Mouse (Mus musculus): Measurements from ENCODE around the gene Smarca4.
"Not testable (repeated sequence)": the region's sequence is repeated elsewhere in the genome, so short reads cannot be mapped to it uniquely, and the experiment has no call there.

Smarca4 gene

GRCm38 (mm10) chr9:21615617-21616231, at the start of gene Smarca4:
TSS of gene Smarca4 (plus strand) at chr9:21616169.
- ATAC-seq (ENCODE audit: low TSS enrichment), result peak; percentile 97

- ATAC-seq (ENCODE audit: low TSS enrichment), result no peak
Measured at GRCm38 (mm10) chr9:21566538-21566937, 49.4 kb upstream of the Smarca4 start.

- ATAC-seq (ENCODE audit: low TSS enrichment), result no peak
Measured at GRCm38 (mm10) chr9:21567051-21567450, 48.9 kb upstream of the Smarca4 start.

- ATAC-seq (ENCODE audit: low TSS enrichment), result no peak
Measured at GRCm38 (mm10) chr9:21568657-21569255, 47.2 kb upstream of the Smarca4 start.

- ATAC-seq (ENCODE audit: low TSS enrichment), result no peak
Measured at GRCm38 (mm10) chr9:21574012-21574801, 41.8 kb upstream of the Smarca4 start.

GRCm38 (mm10) chr9:21575253-21575652, 40.7 kb upstream of the Smarca4 start:
- no peak for ATAC-seq (ENCODE audit: low TSS enrichment)

GRCm38 (mm10) chr9:21576286-21576685, 39.7 kb upstream of the Smarca4 start:
- ATAC-seq (ENCODE audit: low TSS enrichment), result no peak

GRCm38 (mm10) chr9:21578226-21578625, 37.7 kb upstream of the Smarca4 start:
- no peak for ATAC-seq (ENCODE audit: low TSS enrichment)

GRCm38 (mm10) chr9:21585401-21585800, 30.6 kb upstream of the Smarca4 start:
- no peak for ATAC-seq (ENCODE audit: low TSS enrichment)

GRCm38 (mm10) chr9:21587678-21588349, 28.2 kb upstream of the Smarca4 start:
- peak; percentile 3; the same call in 1 of the 2 replicates for ATAC-seq (ENCODE audit: low TSS enrichment)

GRCm38 (mm10) chr9:21588350-21588749, 27.6 kb upstream of the Smarca4 start:
- ATAC-seq (ENCODE audit: low TSS enrichment), result no peak

- no peak for ATAC-seq (ENCODE audit: low TSS enrichment)
Measured at GRCm38 (mm10) chr9:21589538-21589937, 26.4 kb upstream of the Smarca4 start.

- no peak for ATAC-seq (ENCODE audit: low TSS enrichment)
Measured at GRCm38 (mm10) chr9:21591127-21591830, 24.7 kb upstream of the Smarca4 start.

- ATAC-seq (ENCODE audit: low TSS enrichment), result peak; percentile 53
Measured at GRCm38 (mm10) chr9:21591831-21592702, 23.9 kb upstream of the Smarca4 start.

- ATAC-seq (ENCODE audit: low TSS enrichment), result peak; percentile 76
Measured at GRCm38 (mm10) chr9:21592703-21593121, 23.3 kb upstream of the Smarca4 start, which contains the start of the genes Timm29 and Yipf2. TSS of gene Timm29 (plus strand) at chr9:21592722. TSS of gene Yipf2 (minus strand) at chr9:21592828.

GRCm38 (mm10) chr9:21593122-21593721, 22.7 kb upstream of the Smarca4 start:
- peak; percentile 32 for ATAC-seq (ENCODE audit: low TSS enrichment)

GRCm38 (mm10) chr9:21594350-21594749, 21.6 kb upstream of the Smarca4 start:
- not testable (repeated sequence) for ATAC-seq (ENCODE audit: low TSS enrichment)

- no peak for ATAC-seq (ENCODE audit: low TSS enrichment)
Measured at GRCm38 (mm10) chr9:21594838-21595237, 21.1 kb upstream of the Smarca4 start.

- ATAC-seq (ENCODE audit: low TSS enrichment), result no peak
Measured at GRCm38 (mm10) chr9:21598198-21598597, 17.8 kb upstream of the Smarca4 start.

GRCm38 (mm10) chr9:21600186-21600585, 15.8 kb upstream of the Smarca4 start:
- no peak for ATAC-seq (ENCODE audit: low TSS enrichment)
